Mouse (Mus musculus): ENCODE measurements around the gene 4930480E11Rik. TPM values are rescaled to one million over a fixed set of nuclear protein-coding genes. Genes with fewer than 3 reads are reported as not detected.
"Not testable (repeated sequence)": the region's sequence is repeated elsewhere in the genome, so short reads cannot be mapped to it uniquely, and the experiment has no call there.

4930480E11Rik gene
- polyA plus RNA-seq (2014; fragmentation: Nextera tagmentation; extraction: Ambion mirVana) = not detected in 2 replicates

- Histone ChIP-seq H3K9me3 (ENCODE audit: control insufficient read depth, low read length) (no peaks in the 10 kb centered on the region), H3K27ac (replicated peaks; ENCODE audit: low read depth, low read length) (no peak within 1 kb of the TSS), H3K9ac (replicated peaks; ENCODE audit: low read length) (no peak within 1 kb of the TSS), H3K27me3 (ENCODE audit: control insufficient read depth, insufficient read depth, low read length) (no peaks in the 10 kb centered on the region), H3K4me1 (ENCODE audit: control insufficient read depth, insufficient read depth, low read length) (no peaks in the 10 kb centered on the region), H3K4me3 (replicated peaks; ENCODE audit: low read depth, low read length) (no peak within 1 kb of the TSS), H3K4me2 (ENCODE audit: low read length) (no peak within 1 kb of the TSS), H3K36me3 (ENCODE audit: control insufficient read depth, insufficient read depth, low read length) (no peaks in the 10 kb centered on the region)
- ATAC-seq (ENCODE audit: low FRiP score, low TSS enrichment) = no peak
- WGBS = 59% methylated on average over 1 of the region's 1 CpGs
- DNase-seq = no peak
Observed at GRCm38 (mm10) chrX:78369343-78369742, at the start of gene 4930480E11Rik. Gene 4930480E11Rik, plus strand, starts transcription at chrX:78369643.

GRCm38 (mm10) chrX:78403346-78403745 is 33.9 kb downstream of the 4930480E11Rik start:
- not testable (repeated sequence) for H3K4me2 ChIP-seq (ENCODE audit: low read length); H3K27me3 ChIP-seq (ENCODE audit: control insufficient read depth, insufficient read depth, low read length); DNase-seq; H3K4me3 ChIP-seq (replicated peaks; ENCODE audit: low read depth, low read length); H3K36me3 ChIP-seq (ENCODE audit: control insufficient read depth, insufficient read depth, low read length); ATAC-seq (ENCODE audit: low FRiP score, low TSS enrichment); H3K9ac ChIP-seq (replicated peaks; ENCODE audit: low read length); H3K27ac ChIP-seq (replicated peaks; ENCODE audit: low read depth, low read length); H3K9me3 ChIP-seq (ENCODE audit: control insufficient read depth, low read length); H3K4me1 ChIP-seq (ENCODE audit: control insufficient read depth, insufficient read depth, low read length)
- 70% methylated on average over 2 of the region's 2 CpGs for WGBS

Other genes with a start within 250 kb of the 4930480E11Rik start
- not detected in 2 replicates for gene Gm5938, start 244.2 kb upstream of the 4930480E11Rik start, polyA plus RNA-seq (2014; fragmentation: Nextera tagmentation; extraction: Ambion mirVana)
- gene Obp1b, start 182.9 kb upstream of the 4930480E11Rik start, polyA plus RNA-seq (2014; fragmentation: Nextera tagmentation; extraction: Ambion mirVana) = not detected in 2 replicates
- not detected in 2 replicates for gene Gm14743, start 123.7 kb upstream of the 4930480E11Rik start, polyA plus RNA-seq (2014; fragmentation: Nextera tagmentation; extraction: Ambion mirVana)
- 6.4 and 6.9 TPM in 2 replicates for gene Prrg1, start 214.3 kb downstream of the 4930480E11Rik start, polyA plus RNA-seq (2014; fragmentation: Nextera tagmentation; extraction: Ambion mirVana)

All from midbrain, embryonic 14.5 days (tissue).